Mouse (Mus musculus): ENCODE results near the gene Rrnad1.
A peak's percentile ranks its signal among the peaks of the same experiment; 100 is the strongest.

The Rrnad1 gene

DNA sequence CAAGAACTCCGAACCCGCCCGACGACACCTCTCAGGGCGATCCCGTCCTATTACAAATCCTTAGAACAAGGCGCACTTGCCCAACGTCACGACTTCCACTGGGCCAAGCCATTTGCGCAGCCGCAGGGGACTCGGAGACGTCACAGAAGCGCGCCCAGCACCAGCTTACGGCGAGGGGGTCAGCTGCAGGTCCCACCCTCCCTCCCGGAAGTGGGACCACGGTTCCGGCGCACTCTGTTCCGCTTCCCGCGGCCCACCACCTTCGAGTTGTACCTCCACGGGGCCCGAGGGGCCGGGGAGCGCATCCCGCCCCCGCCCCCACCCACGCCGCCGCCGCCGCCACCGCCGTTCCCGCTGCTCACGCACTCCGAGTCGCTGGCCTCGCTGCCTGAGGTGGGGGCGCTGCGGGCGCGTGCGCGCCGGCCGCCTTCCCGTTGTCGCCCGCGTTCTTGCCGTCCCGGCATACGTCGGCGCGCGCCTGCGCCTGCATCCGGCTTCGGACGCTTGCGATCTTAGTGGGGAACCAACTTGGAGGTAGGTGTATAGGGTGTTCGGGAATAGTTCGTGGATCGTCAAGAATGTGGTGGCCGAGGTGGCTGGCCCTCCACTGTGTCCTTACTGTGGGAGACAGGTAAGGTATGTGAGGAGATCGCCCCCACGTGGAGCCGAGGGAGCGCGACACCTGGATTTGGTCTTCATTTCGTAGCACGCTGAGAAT lies at the start of gene Rrnad1, which contains the start of gene Isg20l2:
Gene Rrnad1 (minus strand): TSS at position 640 of the 718 bp plus-strand sequence.
Gene Isg20l2 (plus strand): TSS at position 237 of the 718 bp plus-strand sequence.
- peak; percentile 98 to 99 for DNase-seq (ENCODE audit: inconsistent age in 2 of 2, low spot score in 1 of 2)

- no peak for DNase-seq (ENCODE audit: inconsistent age in 2 of 2, low spot score in 1 of 2)
Measured at GRCm38 (mm10) chr3:87980085-87980484, 49.6 kb upstream of the Rrnad1 start.

GRCm38 (mm10) chr3:87979493-87979892 lies 49.0 kb upstream of the Rrnad1 start:
- no peak for DNase-seq (ENCODE audit: inconsistent age in 2 of 2, low spot score in 1 of 2)

DNA sequence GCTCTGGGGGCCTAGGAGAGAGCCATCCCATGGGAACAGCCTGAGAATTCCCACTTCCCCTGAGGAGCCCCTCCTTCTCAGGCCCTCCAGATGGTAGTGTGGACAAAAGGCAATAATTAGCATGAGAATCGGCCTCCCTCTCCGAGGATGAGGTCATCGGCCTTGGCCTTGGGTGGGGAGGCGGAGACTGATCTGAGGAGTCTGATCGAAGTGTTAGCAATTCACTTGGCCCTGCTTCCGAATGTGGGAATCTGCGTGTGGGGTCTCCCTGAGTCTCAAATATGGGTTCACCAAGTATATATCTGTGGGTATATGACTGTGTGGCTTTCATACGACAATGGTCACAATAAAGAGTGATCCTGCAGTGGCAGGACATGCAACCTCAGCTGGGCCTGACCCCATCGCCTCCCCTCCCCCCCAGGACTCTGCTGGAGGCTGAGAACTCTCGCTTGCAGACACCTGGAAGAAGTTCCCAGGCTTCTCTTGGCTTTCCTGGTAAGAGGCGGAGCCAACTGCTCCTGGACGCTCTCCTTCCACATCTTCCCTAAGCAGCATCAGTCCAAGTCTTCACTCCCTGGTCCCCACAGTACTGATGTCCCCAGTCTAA lies 44.0 kb upstream of the Rrnad1 start:
- DNase-seq (ENCODE audit: inconsistent age in 2 of 2, low spot score in 1 of 2) = peak; percentile 62 to 82

- no peak for DNase-seq (ENCODE audit: inconsistent age in 2 of 2, low spot score in 1 of 2)
Measured at GRCm38 (mm10) chr3:87973593-87974380, 43.3 kb upstream of the Rrnad1 start.

GRCm38 (mm10) chr3:87972776-87973175 lies 42.3 kb upstream of the Rrnad1 start:
- DNase-seq (ENCODE audit: inconsistent age in 2 of 2, low spot score in 1 of 2) = no peak

DNA sequence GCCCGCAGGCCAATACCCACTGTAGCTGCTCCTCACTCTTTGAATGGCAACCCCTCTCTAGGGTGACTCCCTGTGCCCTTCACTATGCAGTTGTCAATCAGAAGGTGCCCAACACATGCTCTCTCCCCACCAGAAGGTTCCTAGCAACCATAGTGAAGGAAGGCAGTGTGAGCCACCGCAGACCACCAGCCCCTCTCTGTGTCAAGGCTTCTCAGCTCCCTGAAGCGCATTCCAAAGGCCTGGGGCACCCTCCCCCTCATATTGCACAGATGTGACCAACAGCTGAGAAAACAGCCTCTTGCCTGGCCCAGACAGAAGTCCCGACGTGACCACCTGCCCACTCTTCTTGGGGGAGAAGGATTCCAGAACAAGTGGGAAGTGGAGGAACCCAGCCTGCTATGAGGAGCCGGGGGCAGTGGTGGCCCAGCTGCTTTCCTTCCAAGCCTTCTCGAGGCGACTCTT lies 41.7 kb upstream of the Rrnad1 start:
- no peak for DNase-seq (ENCODE audit: inconsistent age in 2 of 2, low spot score in 1 of 2)

DNA sequence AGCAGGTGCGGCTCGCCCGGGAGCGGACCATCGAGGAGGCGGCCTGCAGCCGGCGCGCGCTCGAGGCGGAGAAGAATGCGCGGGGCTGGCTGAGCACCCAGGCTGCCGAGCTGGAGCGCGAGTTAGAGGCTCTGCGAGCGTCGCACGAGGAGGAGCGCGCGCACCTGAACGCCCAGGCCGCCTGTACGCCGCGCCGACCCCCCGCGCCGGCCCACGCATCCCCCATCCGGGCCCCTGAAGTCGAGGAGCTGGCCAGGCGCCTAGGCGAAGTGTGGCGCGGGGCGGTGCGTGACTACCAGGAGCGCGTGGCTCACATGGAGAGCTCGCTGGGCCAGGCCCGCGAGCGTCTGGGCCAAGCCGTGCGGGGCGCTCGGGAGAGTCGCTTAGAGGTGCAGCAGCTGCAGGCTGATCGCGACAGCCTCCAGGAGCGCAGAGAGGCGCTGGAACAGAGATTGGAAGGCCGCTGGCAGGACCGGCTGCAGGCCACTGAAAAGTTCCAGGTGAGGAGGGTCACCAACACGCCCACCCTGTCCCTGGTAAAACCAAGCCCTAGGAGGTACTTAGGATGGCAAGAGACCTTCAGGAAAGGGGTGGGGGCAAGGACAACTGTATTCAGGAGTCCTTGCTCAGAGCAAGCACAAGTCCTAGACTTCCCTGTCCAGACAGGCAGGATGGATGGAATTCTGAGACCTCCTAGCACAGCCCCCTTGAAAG lies 41.1 kb upstream of the Rrnad1 start:
- no peak for DNase-seq (ENCODE audit: inconsistent age in 2 of 2, low spot score in 1 of 2)

DNA sequence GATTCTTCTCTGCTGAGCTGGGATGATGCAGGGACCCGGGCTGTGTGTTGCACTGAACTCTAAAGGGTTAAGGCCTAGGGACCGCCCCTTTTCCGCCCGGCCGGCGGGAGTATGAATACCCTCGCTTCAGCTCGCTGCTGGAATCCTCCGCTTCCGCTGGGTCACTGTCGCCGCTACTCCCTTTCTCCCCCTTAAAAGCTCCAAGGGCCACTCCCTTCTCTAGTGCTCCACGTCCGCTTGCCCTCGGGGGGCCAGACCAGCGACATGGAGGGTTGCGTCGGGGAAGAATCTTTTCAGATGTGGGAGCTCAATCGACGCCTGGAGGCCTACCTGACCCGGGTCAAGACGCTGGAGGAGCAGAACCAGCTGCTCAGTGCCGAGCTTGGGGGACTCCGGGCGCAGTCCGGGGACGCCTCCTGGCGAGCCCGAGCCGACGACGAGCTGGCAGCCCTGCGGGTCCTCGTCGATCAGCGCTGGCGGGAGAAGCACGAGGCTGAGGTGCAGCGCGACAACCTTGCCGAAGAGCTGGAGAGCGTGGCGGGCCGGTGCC lies 40.5 kb upstream of the Rrnad1 start, which contains the start of gene Nes:
Gene Nes (plus strand): TSS at position 140 of the 550 bp plus-strand sequence.
- peak; percentile 47 to 76 for DNase-seq (ENCODE audit: inconsistent age in 2 of 2, low spot score in 1 of 2)

- peak; percentile 57 to 88 for DNase-seq (ENCODE audit: inconsistent age in 2 of 2, low spot score in 1 of 2)
Measured at GRCm38 (mm10) chr3:87970184-87970938, 39.8 kb upstream of the Rrnad1 start.

DNA sequence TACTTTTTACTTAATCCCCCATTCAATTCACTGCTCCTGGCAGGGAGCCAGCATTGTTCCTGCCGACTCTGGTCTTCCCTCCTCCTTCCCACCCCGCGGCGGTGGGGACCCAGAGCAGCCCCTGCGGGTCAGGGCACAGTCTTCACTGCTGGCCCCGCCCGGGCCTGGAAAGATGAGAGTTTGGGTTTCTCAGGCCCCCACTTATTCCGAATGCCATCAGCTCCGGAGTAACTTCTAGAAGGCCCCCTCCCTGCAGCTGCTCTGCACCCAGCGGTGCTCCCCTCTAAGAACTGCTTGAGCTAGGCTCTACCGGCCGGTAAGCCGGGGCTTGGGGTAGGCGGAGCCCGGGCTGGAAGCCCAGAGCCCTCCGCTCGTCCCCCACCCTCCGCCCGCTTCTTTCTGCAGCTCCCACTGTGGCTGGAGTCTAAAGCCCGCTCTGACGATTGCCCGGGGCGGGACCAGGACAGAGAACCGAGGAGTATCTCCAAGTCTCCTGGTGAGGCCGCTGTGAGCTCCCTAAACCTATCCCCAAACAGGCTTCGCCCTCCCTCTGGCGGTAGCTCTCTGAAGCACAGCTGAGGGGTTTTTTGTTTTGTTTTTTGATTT lies 30.2 kb upstream of the Rrnad1 start:
- DNase-seq (ENCODE audit: inconsistent age in 2 of 2, low spot score in 1 of 2) = peak; percentile 87 to 94

DNA sequence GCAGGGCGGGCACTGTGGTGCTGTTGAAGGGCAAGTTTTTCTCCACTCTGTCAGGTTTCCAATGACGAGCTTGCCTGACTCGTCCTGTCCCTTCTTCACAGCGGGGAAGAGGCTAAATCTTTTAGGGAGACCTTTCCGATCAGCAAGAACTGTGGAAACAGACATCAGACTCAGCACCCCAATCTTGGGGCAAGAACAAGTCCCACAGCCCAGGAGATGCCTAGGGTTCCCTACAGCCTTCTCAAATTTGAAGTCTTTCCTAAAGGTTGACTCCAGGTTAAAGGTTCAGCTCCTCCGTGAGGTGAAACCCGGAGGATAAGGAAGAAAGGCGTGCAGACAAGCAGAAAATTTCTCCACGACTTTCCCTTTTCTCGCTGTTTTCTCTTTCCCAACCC lies 29.7 kb upstream of the Rrnad1 start:
- no peak for DNase-seq (ENCODE audit: inconsistent age in 2 of 2, low spot score in 1 of 2)

GRCm38 (mm10) chr3:87959371-87959770 lies 28.9 kb upstream of the Rrnad1 start:
- no peak for DNase-seq (ENCODE audit: inconsistent age in 2 of 2, low spot score in 1 of 2)

GRCm38 (mm10) chr3:87958967-87959366 lies 28.4 kb upstream of the Rrnad1 start:
- DNase-seq (ENCODE audit: inconsistent age in 2 of 2, low spot score in 1 of 2) = no peak

DNA sequence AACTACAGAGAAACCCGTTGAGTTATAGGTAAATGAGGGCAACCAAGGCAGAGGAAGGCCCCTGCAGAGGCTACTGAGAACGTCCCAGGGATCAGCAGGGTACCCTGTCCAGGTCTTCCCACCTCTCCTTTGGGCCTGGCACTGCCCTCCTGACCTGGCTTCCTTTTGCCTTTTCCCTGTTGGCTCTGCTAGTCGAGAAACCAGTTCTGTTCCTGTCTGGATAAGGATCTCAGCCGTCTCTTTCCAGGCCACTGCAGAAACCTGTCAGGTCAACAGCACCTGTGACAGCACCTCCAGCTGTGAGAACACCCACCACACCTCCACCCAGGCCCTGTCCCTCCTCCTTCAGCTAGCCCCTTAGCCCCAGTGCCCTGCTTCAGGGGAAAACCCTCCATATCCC lies 28.0 kb upstream of the Rrnad1 start:
- no peak for DNase-seq (ENCODE audit: inconsistent age in 2 of 2, low spot score in 1 of 2)

- no peak for DNase-seq (ENCODE audit: inconsistent age in 2 of 2, low spot score in 1 of 2)
Measured at GRCm38 (mm10) chr3:87958056-87958455, 27.5 kb upstream of the Rrnad1 start.

- no peak for DNase-seq (ENCODE audit: inconsistent age in 2 of 2, low spot score in 1 of 2)
Measured at GRCm38 (mm10) chr3:87952440-87952839, 21.9 kb upstream of the Rrnad1 start.

GRCm38 (mm10) chr3:87951946-87952345 lies 21.4 kb upstream of the Rrnad1 start:
- no peak for DNase-seq (ENCODE audit: inconsistent age in 2 of 2, low spot score in 1 of 2)

DNA sequence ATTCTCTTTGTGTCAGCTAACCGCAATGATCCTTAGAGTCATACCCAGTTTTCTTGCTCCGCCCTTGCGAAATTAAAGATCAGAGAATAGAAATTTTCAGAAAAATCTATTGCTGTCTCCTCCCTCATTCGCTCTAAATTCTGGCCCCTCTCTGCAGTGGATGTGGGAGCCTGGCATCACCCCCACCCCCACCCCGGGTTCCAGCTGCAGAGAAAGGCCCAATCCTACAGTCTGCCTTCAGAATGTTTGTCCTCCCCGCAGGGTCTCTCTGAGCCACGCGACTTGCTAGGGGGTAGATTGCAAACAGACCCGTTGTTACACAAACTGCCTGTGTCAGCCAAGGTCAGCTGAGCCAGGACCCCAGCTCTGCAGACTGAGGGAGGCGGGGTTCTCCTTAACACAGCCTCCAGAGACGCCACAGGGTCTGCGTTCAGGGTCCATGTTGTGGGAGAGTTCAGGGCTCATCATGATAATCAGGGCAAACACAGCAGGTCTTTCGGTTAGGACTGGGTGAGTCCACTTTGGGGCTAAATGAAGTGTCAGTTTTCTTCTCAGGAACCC lies 19.5 kb upstream of the Rrnad1 start:
- no peak for DNase-seq (ENCODE audit: inconsistent age in 2 of 2, low spot score in 1 of 2)

Data from adrenal gland, adult (tissue).